In the genomic region with DNA sequence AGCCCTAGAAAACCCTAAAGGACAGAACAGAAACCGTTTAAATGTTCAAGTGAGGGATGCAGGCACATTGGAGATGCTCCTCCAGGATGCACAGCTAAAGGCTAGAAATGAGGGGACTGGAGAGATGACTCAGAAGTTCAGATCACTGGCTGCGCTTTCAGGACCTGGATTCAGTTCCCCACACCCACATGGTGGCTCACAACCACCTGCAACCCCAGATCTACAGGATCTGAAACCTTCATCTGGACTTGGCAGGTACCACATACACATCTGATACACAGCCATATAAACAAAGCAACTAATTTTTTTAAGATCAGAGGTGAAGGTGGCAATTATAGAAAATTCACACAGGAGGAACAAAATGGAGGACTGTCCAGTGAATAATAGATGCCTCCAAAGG, we compare ENCODE assay signal across 23 mouse cellular contexts. TPM values are rescaled to one million over a fixed set of nuclear protein-coding genes. Genes with fewer than 3 reads are reported as not detected.
A peak's percentile ranks its signal among the peaks of the same experiment; 100 is the strongest.
DNase-seq lines count a peak whose midpoint lies in the region; ATAC-seq and TF ChIP-seq lines count a peak whose summit lies in the region.
"Had no signal": no experiment of that assay in that cellular context is flagged by ENCODE, and none has a peak within 500 bp of the region (broad histone marks: within the 10 kb centered on the region; RNA-seq: fewer than 3 reads in every experiment).

No protein-coding gene starts in this region.

- no peaks in the 10 kb centered on the region for H3K27me3 ChIP-seq in CH12.LX (replicated peaks)
- H3K27me3 ChIP-seq in splenic B cell, adult 2 months (ENCODE audit: control insufficient read depth, insufficient read depth, low read length, poor library complexity, severe bottlenecking) = no peaks in the 10 kb centered on the region; the same call in 1 of the 2 replicates
- no peaks in the 10 kb centered on the region for H3K27me3 ChIP-seq in intestine, postnatal 0 days (replicated peaks; ENCODE audit: control insufficient read depth, insufficient read depth, low read length)
- H3K27me3 ChIP-seq: embryonic facial prominence, embryonic 12.5 days; forebrain, embryonic 13.5 days; forebrain, embryonic 15.5 days; Patski had no signal

- DNase-seq in A20 (ENCODE audit: low read depth, low spot score) (peak; percentile 73), CH12.LX (ENCODE audit: extremely low read depth) (peak; percentile 63)
- DNase-seq in splenic B cell, adult 2 months (ENCODE audit: low read depth, low spot score) = peak; percentile 28
- no peak for DNase-seq in embryo, embryonic 11 days
- DNase-seq: adrenal gland, adult 8-10 months; adrenal gland, postnatal 14 days; adrenal gland, postnatal 36 days; B cell, adult 2 months; cerebellum, adult 11 months; cerebellum, adult 18-20 months; cerebellum, adult 8-10 months; cerebellum, adult 9-11 months; cerebellum, postnatal 14 days; cerebellum, postnatal 36 days; forebrain, postnatal 0 days had no signal

- no peak overlapping the region for H3K27ac ChIP-seq in CH12.LX (ENCODE audit: insufficient read depth, low read depth)
- no peak overlapping the region for H3K27ac ChIP-seq in intestine, postnatal 0 days (ENCODE audit: low read depth, low read length)
- H3K27ac ChIP-seq: embryonic facial prominence, embryonic 10.5 days; embryonic facial prominence, embryonic 12.5 days; forebrain, embryonic 13.5 days; forebrain, embryonic 15.5 days had no signal

- no peak for TF ChIP-seq RAD21 in CH12.LX (IDR thresholded peaks at IDR 0.05; ENCODE audit: low read depth, low read length)

- WGBS in intestine, postnatal 0 days = 76% methylated on average over 2 of the region's 2 CpGs

- no peak for ATAC-seq in intestine, postnatal 0 days
- ATAC-seq: activated CD4-positive, CD25-positive, alpha-beta regulatory T cell, adult 4 months; CD4-positive, CD25-positive, alpha-beta regulatory T cell, adult 4 months; forebrain, embryonic 13.5 days; forebrain, embryonic 15.5 days; forebrain, postnatal 0 days; Patski had no signal

- TF ChIP-seq CTCF in CH12.LX (conservative IDR thresholded peaks at IDR 0.05 in 1 of 2, IDR thresholded peaks at IDR 0.05 in 1 of 2; ENCODE audit: low read depth in 2 of 2, low read length in 2 of 2) = no peak
- TF ChIP-seq CTCF in intestine, postnatal 0 days (IDR thresholded peaks at IDR 0.05; ENCODE audit: low read depth) = no peak

- no peaks in the 10 kb centered on the region for H3K9me3 ChIP-seq in CH12.LX (replicated peaks; ENCODE audit: low read length)
- no peaks in the 10 kb centered on the region for H3K9me3 ChIP-seq in intestine, postnatal 0 days (ENCODE audit: control insufficient read depth)
- H3K9me3 ChIP-seq: embryonic facial prominence, embryonic 10.5 days; embryonic facial prominence, embryonic 12.5 days; forebrain, embryonic 13.5 days; forebrain, embryonic 15.5 days had no signal

- H3K4me1 ChIP-seq in CH12.LX (ENCODE audit: control insufficient read depth in 1 of 2, insufficient read depth in 2 of 2) = peaks cover 21 to 51% of the 10 kb centered on the region in 2 experiments
- no peaks in the 10 kb centered on the region for H3K4me1 ChIP-seq in intestine, postnatal 0 days (replicated peaks; ENCODE audit: control insufficient read depth, insufficient read depth, low read length)
- H3K4me1 ChIP-seq: forebrain, embryonic 13.5 days; forebrain, embryonic 15.5 days had no signal

- no peak overlapping the region for H3K4me3 ChIP-seq in CH12.LX (replicated peaks in 1 of 3; ENCODE audit: low read depth in 2 of 3, low read length in 2 of 3, poor library complexity in 1 of 3)
- H3K4me3 ChIP-seq in intestine, postnatal 0 days (ENCODE audit: low read depth, low read length) = no peak overlapping the region
- H3K4me3 ChIP-seq: embryonic facial prominence, embryonic 10.5 days; embryonic facial prominence, embryonic 12.5 days; forebrain, embryonic 13.5 days; forebrain, embryonic 15.5 days had no signal

- peaks cover 9 to 78% of the 10 kb centered on the region in 2 experiments for H3K36me3 ChIP-seq in CH12.LX (replicated peaks in 1 of 2; ENCODE audit: control insufficient read depth in 1 of 2, insufficient read depth in 1 of 2, low read length in 1 of 2)
- peaks cover 4% of the 10 kb centered on the region; the same call in 1 of the 2 replicates for H3K36me3 ChIP-seq in splenic B cell, adult 2 months (ENCODE audit: control insufficient read depth, insufficient read depth, low read length, poor library complexity, severe bottlenecking)
- no peaks in the 10 kb centered on the region for H3K36me3 ChIP-seq in intestine, postnatal 0 days (ENCODE audit: control insufficient read depth, insufficient read depth)
- H3K36me3 ChIP-seq: embryonic facial prominence, embryonic 12.5 days; forebrain, embryonic 15.5 days had no signal

- H3K79me2 ChIP-seq in CH12.LX (replicated peaks; ENCODE audit: control insufficient read depth, extremely low read depth, insufficient read depth, poor library complexity, severe bottlenecking) = peaks cover 30% of the 10 kb centered on the region

- TF ChIP-seq EP300 in CH12.LX (IDR thresholded peaks at IDR 0.05; ENCODE audit: low read length) = peak; percentile 86

- H3K9ac ChIP-seq in CH12.LX (ENCODE audit: insufficient read depth, low read depth) = no peak overlapping the region
- no peak overlapping the region for H3K9ac ChIP-seq in intestine, postnatal 0 days (ENCODE audit: low read depth, low read length)
- H3K9ac ChIP-seq: embryonic facial prominence, embryonic 12.5 days; forebrain, embryonic 13.5 days; forebrain, embryonic 15.5 days; forebrain, postnatal 0 days had no signal

- in situ Hi-C loops in CH12.LX (cut with MboI; ENCODE audit: low pct_ligation_motif_present, low pct_unique_long_range_greater_than_20kb, low sequenced_read_pairs) = no loop called here

- dilution Hi-C loops in CH12.LX (cut with MboI; ENCODE audit: extremely low pct_ligation_motif_present, extremely low pct_unique_long_range_greater_than_20kb, low sequenced_read_pairs) = no loop called here

- no peak overlapping the region for H3K4me2 ChIP-seq in CH12.LX (ENCODE audit: insufficient read depth, low read depth, poor library complexity, severe bottlenecking)
- H3K4me2 ChIP-seq in intestine, postnatal 0 days (replicated peaks; ENCODE audit: low read depth) = no peak overlapping the region
- H3K4me2 ChIP-seq: embryonic facial prominence, embryonic 12.5 days; forebrain, embryonic 13.5 days; forebrain, embryonic 15.5 days had no signal

- TF ChIP-seq POLR2A in CH12.LX (IDR thresholded peaks at IDR 0.05; ENCODE audit: low read depth, low read length) = no peak

TF ChIP-seq in CH12.LX, 34 proteins besides CTCF, POLR2A, EP300 and RAD21:
- TF ChIP-seq MXI1 (IDR thresholded peaks at IDR 0.05; ENCODE audit: low read depth, low read length) (no peak), ZNF384 (IDR thresholded peaks at IDR 0.05; ENCODE audit: low read depth, low read length) (0 out of 2 replicates have a peak, but pooled peaks have one; percentile 11), NRF1 (IDR thresholded peaks at IDR 0.05; ENCODE audit: low read depth, low read length) (no peak), USF1 (IDR thresholded peaks at IDR 0.05; ENCODE audit: low read depth, low read length) (no peak), JUND (conservative IDR thresholded peaks at IDR 0.05; ENCODE audit: low read depth, low read length) (no peak; the same call in 1 of the 2 replicates), CHD2 (IDR thresholded peaks at IDR 0.05; ENCODE audit: low read length) (peak; percentile 35; the same call in 1 of the 2 replicates), JUN (IDR thresholded peaks at IDR 0.05; ENCODE audit: insufficient read depth, low read depth, low read length) (peak; percentile 28; the same call in 1 of the 2 replicates), KAT2A (IDR thresholded peaks at IDR 0.05; ENCODE audit: insufficient replicate concordance, low read length) (no peak), MYC (IDR thresholded peaks at IDR 0.05; ENCODE audit: low read depth, low read length) (0 out of 2 replicates have a peak, but pooled peaks have one; percentile 16), IRF4 (IDR thresholded peaks at IDR 0.05; ENCODE audit: low read depth, low read length) (peak; percentile 51; the same call in 1 of the 2 replicates), USF2 (conservative IDR thresholded peaks at IDR 0.05; ENCODE audit: low read depth, low read length) (no peak), SMC3 (IDR thresholded peaks at IDR 0.05; ENCODE audit: low read depth, low read length) (no peak), TCF12 (IDR thresholded peaks at IDR 0.05; ENCODE audit: low read depth, low read length) (peak; percentile 63), NELFE (IDR thresholded peaks at IDR 0.05; ENCODE audit: low read depth, low read length) (no peak), ETS1 (conservative IDR thresholded peaks at IDR 0.05; ENCODE audit: low read depth, low read length) (0 out of 2 replicates have a peak, but pooled peaks have one; percentile 22)

RNA-seq across cellular contexts. Expression of a gene that starts 22.3 kb away (rescaled TPM):
- total RNA-seq in CH12.LX (2012; rRNA removed) (3.7 and 4.3 TPM in 2 replicates), CH12.LX (2014; rRNA removed) (2.8 and 3.3 TPM in 2 replicates)
- 2.6 and 2.8 TPM in 2 replicates for polyA plus RNA-seq in CH12.LX (2012; ENCODE audit: insufficient read length, low read depth)
- 2.4 and 2.9 TPM in 2 replicates for polyA plus RNA-seq in intestine, postnatal 0 days (2015; fragmentation: Nextera tagmentation; extraction: Ambion mirVana)

RNA-seq across cellular contexts. Expression of a gene that starts 49.2 kb away (rescaled TPM):
- total RNA-seq in CH12.LX (2012; rRNA removed) (36.8 and 45.5 TPM in 2 replicates), CH12.LX (2014; rRNA removed) (49.9 and 52.5 TPM in 2 replicates)
- 43.2 and 50.4 TPM in 2 replicates for polyA plus RNA-seq in CH12.LX (2012; ENCODE audit: insufficient read length, low read depth)
- polyA plus RNA-seq in intestine, postnatal 0 days (2015; fragmentation: Nextera tagmentation; extraction: Ambion mirVana) = 28.7 and 29.3 TPM in 2 replicates

RNA-seq across cellular contexts. Expression of a gene that starts 49.2 kb away (rescaled TPM):
- total RNA-seq in CH12.LX (2012; rRNA removed) (26.4 and 26.7 TPM in 2 replicates), CH12.LX (2014; rRNA removed) (19.3 and 20.1 TPM in 2 replicates)
- polyA plus RNA-seq in CH12.LX (2012; ENCODE audit: insufficient read length, low read depth) = 31.6 and 34.4 TPM in 2 replicates
- polyA plus RNA-seq in intestine, postnatal 0 days (2015; fragmentation: Nextera tagmentation; extraction: Ambion mirVana) = 21.1 and 21.9 TPM in 2 replicates
